Mouse (Mus musculus) forebrain, embryonic 12.5 days (tissue): ENCODE measurements around the gene Klc1. TPM values are rescaled to one million over a fixed set of nuclear protein-coding genes. Genes with fewer than 3 reads are reported as not detected.

Experiments
- ATAC-seq: fragments of 200-750 bp; cut with Nextera tagmentation; 2 replicates; pipeline ENCODE4 v1.8.0; 2017; ENCODE audit warnings: moderate TSS enrichment; ENCODE audit not compliant: low FRiP score
- H3K27ac ChIP-seq: fragments of 300-500 bp; sonication (generic); 2 replicates; pipeline ENCODE4 v1.5.1; 2016; ENCODE audit warnings: mild to moderate bottlenecking
- H3K27me3 ChIP-seq: fragments of 300-500 bp; sonication (generic); 2 replicates; pipeline ENCODE4 v1.6.1; 2016; ENCODE audit warnings: mild to moderate bottlenecking
- H3K36me3 ChIP-seq: fragments of 300-500 bp; sonication (generic); replicated peaks from 2 replicates; pipeline ENCODE4 v1.6.1; 2016; ENCODE audit warnings: mild to moderate bottlenecking
- H3K4me1 ChIP-seq: fragments of 300-500 bp; sonication (generic); 2 replicates; pipeline ENCODE4 v1.6.1; 2016
- H3K4me2 ChIP-seq: fragments of 300-500 bp; sonication (generic); 2 replicates; pipeline ENCODE4 v1.6.1; 2016; ENCODE audit warnings: mild to moderate bottlenecking, moderate library complexity
- H3K4me3 ChIP-seq: fragments of 300-500 bp; sonication (generic); replicated peaks from 2 replicates; pipeline ENCODE4 v1.5.1; 2016; ENCODE audit warnings: mild to moderate bottlenecking
- H3K9ac ChIP-seq: fragments of 300-500 bp; sonication (generic); 2 replicates; pipeline ENCODE4 v1.6.1; 2016; ENCODE audit warnings: mild to moderate bottlenecking
- H3K9me3 ChIP-seq: fragments of 300-500 bp; sonication (generic); 2 replicates; pipeline ENCODE4 v1.6.1; 2016
- WGBS: fragments of 180-500 bp; shearing (Covaris S2); methylation state at CpG from one replicate; pipeline ENCODE4 v1.1.7; 2016; 5-methylcytosine and 5-hydroxymethylcytosine counted together
- polyA plus RNA-seq: library from polyadenylated mRNA; unstranded; fragments of >200 nt; fragmentation: Nextera tagmentation; extraction: Ambion mirVana; gene quantifications from 2 replicates; pipeline ENCODE4 v1.2.1, GENCODE M21; 2016

The Klc1 gene
- polyA plus RNA-seq, 1 experiment from 2014 or later: 307 TPM

DNA sequence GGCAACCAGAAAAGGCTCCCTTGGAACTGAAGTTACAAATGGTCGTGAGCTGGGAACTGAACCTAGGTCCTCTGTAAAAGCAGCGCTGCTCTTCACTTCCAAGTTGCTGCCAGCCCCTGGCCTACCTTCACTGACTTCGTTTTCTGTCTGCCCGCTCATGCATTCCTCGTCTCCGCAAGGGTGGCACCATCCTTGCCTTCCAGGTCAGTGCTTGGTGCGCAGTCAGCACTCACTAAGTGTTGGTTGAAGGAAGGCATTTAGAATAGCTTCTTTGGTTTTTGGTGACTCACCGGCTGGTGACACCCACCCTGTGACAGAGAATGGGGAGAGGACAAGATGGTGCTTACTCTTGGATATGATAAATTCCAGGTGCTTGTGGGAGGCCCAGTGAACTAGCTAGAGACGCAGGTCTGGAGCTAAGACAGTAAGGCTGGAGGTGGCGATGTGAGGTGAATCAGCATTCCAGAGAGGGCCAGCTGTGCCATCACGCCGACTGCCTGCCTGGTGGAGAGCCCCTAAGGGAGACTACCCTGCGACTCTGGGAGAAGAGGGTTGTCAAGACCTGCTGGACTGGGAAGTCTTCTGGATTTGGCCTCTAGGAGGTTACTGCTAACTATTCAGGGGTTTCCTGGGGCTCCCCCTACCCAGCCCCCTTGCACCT is 4.1 kb downstream of the Klc1 start:
- peaks cover 13% of the 10 kb centered on the region for H3K36me3 ChIP-seq
- peaks cover 74% of the 10 kb centered on the region for H3K4me1 ChIP-seq
- no peak overlapping the region for H3K27ac ChIP-seq
- H3K4me2 ChIP-seq: no peak overlapping the region
- no peaks in the 10 kb centered on the region for H3K27me3 ChIP-seq
- H3K4me3 ChIP-seq: no peak overlapping the region
- H3K9ac ChIP-seq: no peak overlapping the region
- WGBS: 94% methylated on average over 13 of the region's 13 CpGs
- H3K9me3 ChIP-seq: no peaks in the 10 kb centered on the region
- ATAC-seq: no peak

DNA sequence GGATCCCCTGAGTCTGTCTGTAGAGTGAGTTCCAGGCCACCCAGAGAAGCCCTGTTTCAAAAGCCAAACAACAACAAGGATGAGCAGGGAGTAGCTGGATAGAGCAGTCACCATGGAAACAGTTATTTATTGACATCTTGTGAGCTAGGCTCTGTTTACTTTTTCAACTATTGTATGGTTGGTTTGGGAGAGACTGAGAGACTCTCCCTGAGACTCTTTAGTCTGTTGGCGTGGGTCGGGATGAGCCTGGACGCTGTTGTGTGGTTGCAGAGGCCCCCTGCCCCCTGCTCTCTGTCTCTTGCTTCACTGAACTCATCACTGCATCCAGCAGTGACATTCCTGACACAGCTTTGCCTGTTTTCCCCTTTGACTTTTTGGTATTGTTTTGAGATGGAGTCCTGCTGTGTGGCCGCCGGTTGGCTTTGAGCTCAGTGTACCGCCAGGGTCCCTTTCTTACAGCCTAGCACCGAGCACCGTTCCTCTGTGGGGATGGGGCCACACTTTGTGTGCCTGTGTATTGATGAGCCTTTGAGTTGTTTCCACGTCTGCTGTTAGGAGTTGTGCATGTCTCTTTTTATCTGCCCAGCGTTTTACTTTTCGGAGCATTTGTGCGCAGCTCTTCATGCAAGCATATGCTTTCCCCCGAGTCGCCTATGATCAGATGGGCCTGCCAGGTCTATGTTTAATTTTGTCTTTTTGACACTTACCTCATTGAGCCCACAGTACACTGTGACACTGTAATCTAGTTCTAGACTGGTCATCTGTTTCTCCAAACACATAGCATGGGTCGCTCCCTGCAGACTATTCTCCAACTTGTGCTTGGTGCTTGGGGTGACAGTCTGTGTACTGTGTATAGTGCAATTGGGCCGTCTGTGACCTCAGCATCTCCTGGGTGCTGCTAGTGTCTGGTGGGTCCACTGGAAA is 7.9 kb downstream of the Klc1 start:
- Histone ChIP-seq H3K27me3 (no peaks in the 10 kb centered on the region), H3K27ac (peak overlapping the region; percentile 32; the same call in 1 of the 2 replicates), H3K4me3 (no peak overlapping the region), H3K4me1 (peaks cover 56% of the 10 kb centered on the region), H3K9ac (peak overlapping the region; percentile 33; the same call in 1 of the 2 replicates), H3K9me3 (no peaks in the 10 kb centered on the region), H3K4me2 (peak overlapping the region; percentile 29), H3K36me3 (peaks cover 15% of the 10 kb centered on the region)
- 0 out of 2 replicates have a peak, but pooled peaks have one; percentile 16 for ATAC-seq
- WGBS: 33% methylated on average over 16 of the region's 16 CpGs

DNA sequence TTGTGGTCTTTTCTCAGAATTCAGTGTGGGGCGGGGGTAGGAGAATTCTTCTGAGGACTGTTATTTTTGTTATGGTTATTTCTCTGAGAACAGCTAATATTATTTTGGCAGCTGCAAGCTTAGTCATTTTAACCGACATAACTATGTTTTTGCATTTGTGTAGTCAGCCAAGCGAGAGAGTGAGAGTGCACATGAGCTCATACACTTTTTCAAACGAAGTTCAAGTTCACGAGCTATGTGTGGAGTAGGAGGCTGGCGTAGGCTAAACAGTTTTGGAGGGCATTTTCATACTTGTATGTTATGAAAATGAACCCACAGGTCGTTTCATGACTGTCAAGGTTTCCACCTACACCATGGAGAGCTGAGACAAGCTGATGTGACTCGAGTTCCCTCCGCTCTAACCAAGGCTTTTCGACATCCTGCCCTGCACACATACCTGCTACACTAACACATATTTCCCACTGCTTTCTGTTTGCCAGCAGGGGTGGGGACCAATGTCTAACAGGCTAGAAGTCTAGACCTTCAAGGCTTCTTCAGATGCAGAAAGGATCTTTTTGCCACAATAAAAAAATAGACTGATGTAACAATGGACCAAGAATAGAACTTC is 9.8 kb downstream of the Klc1 start:
- ATAC-seq: no peak
- H3K4me2 ChIP-seq: no peak overlapping the region
- 92% methylated on average over 10 of the region's 10 CpGs for WGBS

DNA sequence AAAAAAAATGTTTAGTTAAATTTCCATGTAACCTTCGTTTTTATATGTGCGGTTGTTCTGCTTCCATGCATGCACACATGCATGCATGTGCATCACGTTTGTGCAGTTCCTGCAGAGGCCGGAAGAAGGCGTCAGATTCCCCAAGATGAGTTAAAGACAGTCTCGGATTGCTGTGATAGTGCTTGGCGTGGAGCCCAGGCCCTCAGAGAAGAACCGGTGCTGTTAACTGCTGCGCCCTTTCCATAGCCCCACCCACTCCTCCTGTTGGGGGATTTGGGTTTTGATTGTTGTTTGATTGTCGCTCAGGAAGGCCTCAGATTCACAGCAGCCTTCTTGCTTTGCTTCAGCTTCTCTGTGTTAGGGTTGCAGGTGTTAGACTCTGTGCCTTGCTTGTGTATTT is 10.7 kb downstream of the Klc1 start:
- Histone ChIP-seq H3K27me3 (no peaks in the 10 kb centered on the region), H3K4me3 (no peak overlapping the region), H3K9ac (peak overlapping the region; percentile 12; the same call in 1 of the 2 replicates), H3K4me1 (peaks cover 39% of the 10 kb centered on the region), H3K27ac (peak overlapping the region; percentile 66), H3K9me3 (no peaks in the 10 kb centered on the region), H3K4me2 (no peak overlapping the region), H3K36me3 (peaks cover 28% of the 10 kb centered on the region)
- WGBS: 37% methylated on average over 10 of the region's 10 CpGs
- ATAC-seq: peak; percentile 51; the same call in 1 of the 2 replicates

More for the DNA sequence above, 9.8 kb downstream of the Klc1 start:
- peaks cover 20% of the 10 kb centered on the region for H3K36me3 ChIP-seq
- H3K9me3 ChIP-seq: no peaks in the 10 kb centered on the region
- H3K4me1 ChIP-seq: peaks cover 40% of the 10 kb centered on the region
- H3K27me3 ChIP-seq: no peaks in the 10 kb centered on the region
- H3K9ac ChIP-seq: no peak overlapping the region
- no peak overlapping the region for H3K27ac ChIP-seq
- H3K4me3 ChIP-seq: no peak overlapping the region

DNA sequence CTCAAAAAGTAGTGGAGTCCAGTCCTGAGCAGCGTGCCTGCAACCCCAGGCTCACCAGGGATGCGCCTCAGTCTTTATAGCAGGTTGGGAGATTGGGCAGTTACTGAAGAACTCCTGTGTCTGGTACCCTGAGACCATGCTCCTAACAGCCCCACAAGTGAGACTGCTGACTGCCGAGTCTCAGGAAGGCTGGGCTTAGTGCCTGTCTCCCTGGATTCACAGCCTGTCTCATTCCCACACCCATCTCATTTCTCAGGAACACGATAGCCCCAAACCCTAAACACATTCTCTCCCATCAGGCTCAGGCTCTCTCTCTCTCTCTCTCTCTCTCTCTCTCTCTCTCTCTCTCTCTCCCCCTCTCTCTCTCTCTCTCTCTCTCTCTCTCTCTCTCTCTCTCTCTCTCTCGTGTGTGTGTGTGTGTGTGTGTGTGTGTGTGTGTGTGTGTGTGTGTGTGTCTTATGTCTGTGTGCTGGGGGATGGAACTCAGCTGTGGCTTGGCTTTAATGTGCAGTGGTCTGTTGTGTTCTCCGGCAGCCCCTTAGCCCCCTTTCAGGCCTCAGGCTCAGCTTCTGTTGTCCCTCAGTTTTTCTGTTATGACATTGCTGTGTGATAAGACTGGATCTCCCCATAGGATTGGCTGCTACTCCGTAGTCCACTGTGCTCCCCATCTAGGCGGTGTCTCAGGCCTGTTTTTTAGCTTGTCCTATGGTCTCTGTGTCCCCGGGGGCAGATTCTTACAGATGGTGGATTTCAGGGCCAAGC is 11.3 kb downstream of the Klc1 start:
- Histone ChIP-seq H3K4me2 (no peak overlapping the region), H3K4me1 (peaks cover 36% of the 10 kb centered on the region), H3K27me3 (no peaks in the 10 kb centered on the region), H3K9ac (0 out of 2 replicates have a peak overlapping the region, but pooled peaks have one; percentile 12), H3K9me3 (no peaks in the 10 kb centered on the region), H3K27ac (peak overlapping the region; percentile 66), H3K36me3 (peaks cover 35% of the 10 kb centered on the region), H3K4me3 (no peak overlapping the region)
- 71% methylated on average over 8 of the region's 9 CpGs for WGBS
- no peak for ATAC-seq

- H3K9ac ChIP-seq: no peak overlapping the region
- ATAC-seq: no peak
- no peak overlapping the region for H3K4me2 ChIP-seq
- H3K36me3 ChIP-seq: peaks cover 41% of the 10 kb centered on the region
- 91% methylated on average over 10 of the region's 10 CpGs for WGBS
- peaks cover 30% of the 10 kb centered on the region for H3K4me1 ChIP-seq
- H3K4me3 ChIP-seq: no peak overlapping the region
- H3K9me3 ChIP-seq: no peaks in the 10 kb centered on the region
- H3K27ac ChIP-seq: no peak overlapping the region
- H3K27me3 ChIP-seq: no peaks in the 10 kb centered on the region
These were observed 12.0 kb downstream of the Klc1 start for GRCm38 (mm10) chr12:111770651-111771050.

DNA sequence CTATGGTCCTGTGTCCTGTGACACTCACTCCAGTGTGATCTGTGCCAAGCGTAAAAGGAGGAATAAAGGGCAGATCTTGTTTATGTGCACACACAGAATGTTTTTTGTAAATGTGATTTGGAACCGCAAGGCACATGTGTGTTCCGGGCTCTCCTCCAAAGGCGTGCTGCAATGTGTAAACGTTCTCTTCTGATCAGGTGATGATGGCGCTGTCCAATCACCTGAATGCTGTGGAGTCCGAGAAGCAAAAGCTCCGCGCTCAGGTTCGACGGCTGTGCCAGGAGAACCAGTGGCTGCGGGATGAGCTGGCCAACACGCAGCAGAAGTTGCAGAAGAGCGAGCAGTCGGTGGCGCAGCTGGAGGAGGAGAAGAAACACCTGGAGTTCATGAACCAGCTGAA is 15.5 kb downstream of the Klc1 start:
- peaks cover 75% of the 10 kb centered on the region for H3K36me3 ChIP-seq
- no peak for ATAC-seq
- 92% methylated on average over 16 of the region's 16 CpGs for WGBS
- H3K4me2 ChIP-seq: no peak overlapping the region
- H3K9ac ChIP-seq: no peak overlapping the region
- no peaks in the 10 kb centered on the region for H3K9me3 ChIP-seq
- H3K27me3 ChIP-seq: no peaks in the 10 kb centered on the region
- H3K27ac ChIP-seq: no peak overlapping the region
- no peak overlapping the region for H3K4me3 ChIP-seq
- peaks cover 8% of the 10 kb centered on the region for H3K4me1 ChIP-seq

GRCm38 (mm10) chr12:111774845-111775244 is 16.2 kb downstream of the Klc1 start:
- H3K4me2 ChIP-seq: no peak overlapping the region
- H3K9ac ChIP-seq: no peak overlapping the region
- peaks cover 82% of the 10 kb centered on the region for H3K36me3 ChIP-seq
- no peaks in the 10 kb centered on the region for H3K9me3 ChIP-seq
- no peak overlapping the region for H3K27ac ChIP-seq
- H3K4me3 ChIP-seq: no peak overlapping the region
- peaks cover under 1% of the 10 kb centered on the region for H3K4me1 ChIP-seq
- WGBS: 87% methylated on average over 15 of the region's 15 CpGs
- H3K27me3 ChIP-seq: no peaks in the 10 kb centered on the region
- ATAC-seq: no peak

DNA sequence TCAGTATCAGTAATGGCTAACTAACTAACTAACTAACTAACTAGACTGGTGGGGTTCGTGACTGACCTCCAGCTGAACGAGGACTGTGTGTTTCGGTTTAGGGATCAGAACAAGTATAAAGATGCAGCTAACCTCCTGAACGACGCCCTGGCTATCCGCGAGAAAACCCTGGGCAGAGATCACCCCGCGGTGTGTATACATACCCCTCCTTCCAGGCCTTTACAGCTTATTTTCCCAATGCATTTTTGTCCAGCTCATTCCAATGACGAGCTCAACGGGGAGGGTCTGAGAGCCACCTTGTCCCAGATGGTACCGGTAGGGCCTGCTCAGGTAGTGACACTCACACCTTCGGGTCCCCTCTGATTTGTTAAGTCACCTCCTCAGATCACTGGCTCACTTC is 19.3 kb downstream of the Klc1 start:
- no peak for ATAC-seq
- H3K27ac ChIP-seq: no peak overlapping the region
- H3K4me1 ChIP-seq: no peaks in the 10 kb centered on the region
- 96% methylated on average over 13 of the region's 13 CpGs for WGBS
- peaks cover 97% of the 10 kb centered on the region for H3K36me3 ChIP-seq
- no peak overlapping the region for H3K9ac ChIP-seq
- H3K4me3 ChIP-seq: no peak overlapping the region
- H3K9me3 ChIP-seq: no peaks in the 10 kb centered on the region
- H3K4me2 ChIP-seq: no peak overlapping the region
- H3K27me3 ChIP-seq: no peaks in the 10 kb centered on the region

- H3K27ac ChIP-seq: no peak overlapping the region
- no peaks in the 10 kb centered on the region for H3K9me3 ChIP-seq
- H3K9ac ChIP-seq: no peak overlapping the region
- no peak overlapping the region for H3K4me2 ChIP-seq
- no peak for ATAC-seq
- H3K4me1 ChIP-seq: no peaks in the 10 kb centered on the region
- H3K36me3 ChIP-seq: peaks cover 95% of the 10 kb centered on the region
- H3K27me3 ChIP-seq: no peaks in the 10 kb centered on the region
- no peak overlapping the region for H3K4me3 ChIP-seq
- WGBS: 100% methylated on average over 1 of the region's 1 CpGs
These were observed 20.9 kb downstream of the Klc1 start for GRCm38 (mm10) chr12:111779544-111779943.

DNA sequence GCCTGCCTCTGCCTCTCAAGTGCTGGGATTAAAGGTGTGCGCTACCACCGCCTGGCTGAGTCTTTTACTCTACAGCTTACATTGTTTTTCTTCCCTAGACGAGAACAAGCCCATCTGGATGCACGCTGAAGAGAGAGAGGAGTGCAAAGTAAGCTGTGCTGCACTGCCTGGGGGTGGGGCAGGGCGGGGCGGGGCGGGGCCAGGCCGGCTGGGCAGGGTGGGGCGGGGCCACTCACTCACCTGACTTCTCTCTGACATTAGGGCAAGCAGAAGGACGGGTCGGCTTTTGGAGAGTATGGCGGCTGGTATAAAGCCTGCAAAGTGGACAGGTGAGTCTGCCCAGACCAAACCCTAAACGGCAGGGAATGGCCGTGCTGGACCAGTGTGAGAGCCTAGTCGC is 26.5 kb downstream of the Klc1 start:
- H3K4me2 ChIP-seq: no peak overlapping the region
- H3K9me3 ChIP-seq: no peaks in the 10 kb centered on the region
- H3K4me3 ChIP-seq: no peak overlapping the region
- no peak overlapping the region for H3K27ac ChIP-seq
- peaks cover 96% of the 10 kb centered on the region for H3K36me3 ChIP-seq
- no peaks in the 10 kb centered on the region for H3K4me1 ChIP-seq
- no peaks in the 10 kb centered on the region for H3K27me3 ChIP-seq
- H3K9ac ChIP-seq: no peak overlapping the region
- 79% methylated on average over 15 of the region's 15 CpGs for WGBS
- no peak for ATAC-seq

GRCm38 (mm10) chr12:111787015-111787414 is 28.4 kb downstream of the Klc1 start:
- no peak overlapping the region for H3K27ac ChIP-seq
- H3K4me3 ChIP-seq: no peak overlapping the region
- H3K9me3 ChIP-seq: no peaks in the 10 kb centered on the region
- H3K27me3 ChIP-seq: no peaks in the 10 kb centered on the region
- 93% methylated on average over 6 of the region's 6 CpGs for WGBS
- H3K4me1 ChIP-seq: peaks cover 4% of the 10 kb centered on the region; the same call in 1 of the 2 replicates
- no peak for ATAC-seq
- no peak overlapping the region for H3K4me2 ChIP-seq
- H3K9ac ChIP-seq: no peak overlapping the region
- peaks cover 96% of the 10 kb centered on the region for H3K36me3 ChIP-seq
